Mouse (Mus musculus) ovary, adult 18-20 months (tissue): ENCODE measurements around the gene Map4.

ENCODE experiments used
- DNase-seq: peaks from one replicate; pipeline ENCODE4 v3.0.0; 2022; ENCODE audit warnings: low spot score, mixed read lengths

The Map4 gene

DNA sequence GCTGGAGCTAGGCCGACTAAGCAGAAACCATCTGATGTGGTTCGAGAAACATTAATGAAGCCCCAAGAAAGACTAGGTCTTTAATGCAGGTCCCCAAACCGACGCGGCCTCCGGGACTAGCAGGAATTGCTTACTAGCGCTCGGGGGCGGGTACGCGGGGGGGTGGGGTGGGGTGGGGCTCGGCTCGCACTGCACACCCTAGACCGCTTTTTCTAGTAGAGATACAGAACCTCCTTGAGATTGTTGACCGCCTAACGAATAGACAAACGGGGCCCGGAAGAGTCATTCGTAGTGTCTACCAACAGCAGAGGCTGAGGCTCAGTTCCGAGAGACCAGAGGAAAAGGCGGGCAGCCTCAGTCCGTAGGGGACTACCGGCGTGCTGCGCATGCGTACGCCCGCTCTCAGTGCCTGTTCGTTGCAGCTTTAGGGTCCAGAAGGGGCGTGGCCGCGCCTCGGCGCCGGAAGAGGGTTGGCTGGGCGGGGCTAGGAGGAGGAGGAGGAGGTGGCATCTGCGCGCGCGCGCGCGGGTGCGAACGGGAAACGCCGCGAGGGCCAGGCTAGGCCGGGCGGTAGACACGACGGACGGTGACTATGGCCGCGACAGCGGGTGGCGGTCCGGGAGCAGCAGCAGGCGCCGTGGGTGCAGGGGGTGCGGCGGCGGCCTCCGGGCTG is 200.4 kb downstream of the Map4 start:
- peak; percentile 98 for DNase-seq

DNA sequence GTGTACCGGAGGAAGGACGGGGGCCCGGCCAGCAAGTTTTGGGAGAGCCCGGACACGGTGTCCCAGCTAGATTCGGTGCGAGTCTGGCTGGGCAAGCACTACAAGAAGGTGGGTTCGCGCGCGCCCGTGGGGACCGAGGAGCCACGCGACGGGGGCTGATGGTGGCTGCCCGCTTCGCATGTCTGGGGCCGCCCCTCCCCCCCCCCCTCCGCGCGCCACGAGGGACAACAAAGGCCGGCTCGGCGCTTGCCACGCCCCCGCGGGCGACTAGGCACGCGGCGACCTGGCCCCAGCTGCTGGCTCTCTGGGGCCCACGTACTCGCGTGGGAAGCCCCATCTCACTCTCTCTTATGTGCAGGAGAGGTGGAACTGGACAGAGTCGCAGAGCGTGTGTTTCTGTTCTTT is 200.9 kb downstream of the Map4 start:
- DNase-seq, result no peak

DNA sequence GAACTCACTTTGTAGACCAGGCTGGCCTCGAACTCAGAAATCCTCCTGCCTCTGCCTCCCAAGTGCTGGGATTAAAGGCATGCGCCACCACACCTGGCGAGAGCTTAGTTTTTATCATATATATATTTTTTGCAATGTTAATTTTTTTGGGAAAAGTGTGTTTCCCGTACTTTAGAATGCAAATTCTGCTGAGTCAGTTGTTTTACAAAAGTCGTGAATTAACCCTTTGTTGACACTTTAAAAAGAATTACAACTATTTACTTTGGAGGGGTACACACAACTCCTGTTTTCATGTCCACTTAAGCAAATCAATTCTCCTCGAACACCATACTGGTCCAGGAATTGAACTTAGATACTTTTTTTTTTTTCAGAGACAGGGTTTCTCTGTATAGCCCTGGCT is 201.7 kb downstream of the Map4 start:
- DNase-seq, result no peak
